Mouse (Mus musculus) small intestine, adult 2 months (tissue): ENCODE data around the gene Ascl3.

Source experiments
- CTCF ChIP-seq: fragments of 200-500 bp; IDR thresholded peaks from 2 replicates; pipeline ENCODE4 v1.5.1; 2012; ENCODE audit warnings: low read depth, mild to moderate bottlenecking, control low read depth, inconsistent platforms, low read length, moderate library complexity, mixed read lengths; ENCODE audit not compliant: insufficient replicate concordance, insufficient read length; ENCODE audit errors: extremely low read depth
- POLR2A ChIP-seq: fragments of 200-500 bp; IDR thresholded peaks from 2 replicates; pipeline ENCODE4 v1.6.1; 2012; ENCODE audit warnings: low read depth, mild to moderate bottlenecking, control low read depth, inconsistent platforms, low read length, moderate library complexity

DNA sequence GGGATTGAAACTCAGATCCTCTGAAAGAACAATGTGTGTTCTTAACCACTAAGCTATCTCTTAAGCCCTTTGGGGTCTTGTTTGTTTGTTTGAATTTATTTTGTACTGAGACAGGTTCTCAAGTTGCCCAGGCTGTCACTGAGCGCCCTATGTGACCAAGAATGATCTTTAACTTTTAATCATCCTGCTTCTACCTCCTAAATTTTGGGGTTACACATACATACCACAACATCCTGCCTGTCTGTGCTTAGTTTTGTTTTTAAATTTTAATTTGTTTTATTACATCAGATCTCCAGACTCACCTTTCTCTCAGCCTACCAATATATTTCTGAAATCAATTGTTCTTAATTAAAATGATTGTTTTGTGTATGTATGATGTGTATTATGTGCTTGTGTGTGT, 9.5 kb upstream of the Ascl3 start:
- TF ChIP-seq POLR2A (no peak), CTCF (no peak)
